Mouse (Mus musculus): ENCODE measurements around the gene Prr23a3.

Gene Prr23a3

DNA sequence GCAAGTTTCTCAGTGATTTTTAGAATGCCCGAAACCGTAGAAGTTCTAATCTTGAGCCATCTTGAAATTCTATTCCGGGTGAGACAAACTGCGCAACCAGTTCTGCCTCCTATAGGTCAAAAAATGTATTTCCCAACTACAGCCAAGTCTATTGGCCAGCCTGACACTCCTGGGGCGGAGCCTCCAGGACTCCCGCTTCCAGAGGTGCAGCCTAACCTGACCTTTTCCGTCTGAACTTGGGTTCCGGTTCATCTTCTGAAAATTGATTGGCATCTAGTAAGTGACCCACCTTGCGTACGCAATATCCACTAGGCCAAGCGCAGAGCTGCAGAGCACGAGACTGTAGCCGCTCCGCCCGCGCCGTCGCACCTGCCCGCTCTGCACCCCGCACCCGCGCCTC is at the start of gene Prr23a3:
Prr23a3 (plus strand) TSS at position 197 of the 400 bp plus-strand sequence.
- DNase-seq: no peak

DNA sequence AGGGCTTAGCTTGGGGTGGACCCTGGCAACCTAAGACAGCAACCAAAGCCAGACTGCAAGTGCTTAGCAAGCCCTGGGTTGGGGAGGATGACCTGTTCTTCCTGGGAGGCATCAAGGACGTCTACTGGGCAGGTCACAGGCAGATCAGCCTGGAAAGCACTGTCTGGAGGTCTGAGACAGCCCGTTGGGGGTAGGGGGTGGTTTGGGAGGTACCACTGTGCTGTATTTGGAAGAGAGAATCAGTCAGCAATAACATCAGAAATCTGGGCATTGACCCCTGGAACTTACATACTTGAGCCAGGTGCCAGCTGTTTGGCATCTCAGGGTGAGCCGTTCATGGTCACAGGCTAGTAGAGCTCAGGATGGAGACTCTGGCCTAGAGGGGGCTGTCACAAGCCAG is 48.5 kb upstream of the Prr23a3 start:
- DNase-seq: no peak

DNA sequence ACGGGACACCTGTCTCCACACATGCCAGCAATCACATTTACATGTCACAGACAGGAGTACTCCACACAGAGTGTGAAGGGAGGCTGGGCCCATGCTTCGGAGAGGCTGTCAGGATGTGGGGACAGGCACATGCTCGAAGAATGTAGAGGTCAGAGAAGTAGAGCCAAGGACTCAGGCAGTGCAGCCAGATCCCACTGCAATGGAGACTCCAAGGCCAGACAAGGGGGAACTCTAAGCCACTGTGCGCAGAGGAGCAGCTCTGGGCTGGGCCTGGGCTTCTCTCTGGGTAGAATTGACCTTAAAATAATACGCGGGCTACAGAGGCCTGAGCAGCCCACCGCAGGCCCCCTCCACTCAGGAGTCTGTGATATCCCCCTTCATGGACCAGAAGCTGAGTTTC is 47.0 kb upstream of the Prr23a3 start:
- no peak for DNase-seq

DNA sequence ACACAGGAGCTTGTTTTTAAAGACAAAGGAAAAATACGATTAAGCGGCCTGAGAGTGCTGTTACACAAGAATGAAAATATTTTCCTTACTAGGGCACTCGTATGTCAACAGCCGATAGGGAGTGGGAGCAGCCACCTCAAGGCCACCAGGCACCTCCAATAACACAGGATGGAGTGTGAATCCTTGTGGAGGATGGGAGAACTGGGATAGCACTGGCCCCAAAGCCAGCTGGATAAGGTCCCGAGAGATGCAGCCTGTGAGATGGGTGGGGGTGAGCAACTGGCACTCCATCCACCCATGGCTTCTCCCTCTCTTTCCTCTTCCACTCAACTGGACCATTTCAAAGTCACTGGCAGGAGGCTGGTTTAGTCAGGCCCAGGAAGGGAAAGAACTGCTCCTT is 45.6 kb upstream of the Prr23a3 start:
- DNase-seq: no peak

DNA sequence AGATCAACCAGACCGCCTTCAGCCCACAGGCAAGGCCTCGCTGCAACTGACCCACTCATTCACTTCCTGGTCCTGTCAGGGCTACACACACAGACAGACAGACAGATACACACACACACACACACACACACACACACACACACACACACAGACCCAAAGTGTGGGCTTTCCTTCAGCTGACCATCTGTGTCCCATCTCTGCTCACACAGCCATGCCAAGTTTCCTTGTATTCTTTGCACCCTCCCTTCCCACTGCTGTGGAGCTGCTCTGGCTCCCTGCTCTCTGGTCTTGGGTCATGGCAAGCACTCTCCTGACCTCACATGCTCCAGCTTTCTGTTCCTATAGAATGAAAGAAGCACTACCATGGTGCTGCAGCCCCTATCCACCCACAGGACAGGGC is 45.1 kb upstream of the Prr23a3 start:
- no peak for DNase-seq

DNA sequence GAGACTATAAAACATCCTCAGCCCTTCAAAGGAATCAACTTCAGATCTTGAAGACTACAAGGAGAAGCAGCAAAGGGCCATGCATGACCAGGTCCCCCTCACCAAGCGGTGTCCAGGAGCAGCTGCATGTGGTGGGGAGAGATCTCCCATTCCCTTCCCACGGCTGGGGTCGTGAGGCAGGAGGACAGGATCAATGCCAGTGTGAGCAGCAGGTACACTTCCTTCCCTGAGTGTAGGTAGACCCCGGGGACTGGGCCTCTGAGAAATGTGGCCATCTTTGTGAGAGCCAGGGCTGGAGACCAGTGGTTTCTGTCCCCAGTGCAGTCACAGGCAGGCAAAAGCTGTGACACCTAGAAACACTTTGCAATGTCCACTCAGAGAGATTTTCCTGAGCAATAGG is 44.1 kb upstream of the Prr23a3 start:
- DNase-seq: no peak

DNA sequence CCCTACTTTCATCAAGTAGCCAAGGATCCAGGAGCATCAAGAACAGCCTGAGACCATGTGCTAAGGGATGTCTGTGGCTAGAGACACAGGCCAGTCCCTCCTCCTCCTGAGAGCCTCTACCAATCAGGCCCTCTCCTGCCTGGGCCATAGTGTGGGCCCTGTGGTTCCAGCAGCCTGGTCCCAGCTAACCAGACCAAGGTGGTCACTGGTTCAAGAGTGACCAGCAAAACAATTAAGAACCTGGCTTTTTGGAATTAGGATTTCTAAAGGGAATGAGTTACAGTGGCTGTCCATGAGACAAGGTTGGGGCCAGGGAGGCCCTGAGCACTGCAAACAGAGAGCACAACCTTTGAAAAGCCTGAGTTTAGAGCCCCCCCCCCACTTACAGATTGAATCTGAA is 43.5 kb upstream of the Prr23a3 start:
- no peak for DNase-seq

DNA sequence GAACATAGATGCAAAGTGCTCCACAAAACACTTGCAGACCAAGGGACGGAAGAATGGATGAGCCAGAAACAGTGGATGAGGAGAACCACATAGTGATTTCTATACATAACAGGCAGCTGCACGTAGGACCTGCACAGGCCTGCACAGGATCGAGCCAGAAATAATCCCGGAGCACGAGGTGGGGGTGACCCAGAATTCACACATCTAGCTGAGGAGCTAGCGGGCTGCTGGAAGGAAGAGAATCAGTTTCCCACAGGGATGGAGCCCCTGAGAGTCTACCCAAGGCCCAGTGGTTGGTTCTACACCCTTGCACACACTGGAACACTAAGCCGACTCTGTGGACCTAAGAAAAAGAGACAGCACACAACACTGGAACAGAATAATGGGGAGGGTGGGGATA is 40.8 kb upstream of the Prr23a3 start:
- DNase-seq: no peak

DNA sequence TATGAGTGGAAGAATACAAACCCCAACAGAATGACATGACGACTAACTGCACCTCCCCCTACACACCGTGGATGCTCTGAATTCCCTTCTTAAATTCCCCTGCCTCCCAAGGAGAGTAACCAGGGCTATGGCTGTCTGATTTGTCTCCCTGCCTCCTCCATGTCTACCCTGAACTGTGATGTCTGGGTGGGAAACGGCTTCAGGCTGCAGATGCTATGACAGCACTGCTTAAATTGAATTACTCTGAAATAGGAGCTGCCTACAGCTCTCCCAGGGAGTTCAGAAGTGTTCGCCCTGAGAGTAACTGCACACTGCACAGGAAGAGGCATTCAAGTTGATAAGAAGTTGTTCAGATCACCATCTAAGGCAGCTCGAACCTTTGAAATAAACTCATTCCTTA is 35.1 kb upstream of the Prr23a3 start:
- DNase-seq: no peak

DNA sequence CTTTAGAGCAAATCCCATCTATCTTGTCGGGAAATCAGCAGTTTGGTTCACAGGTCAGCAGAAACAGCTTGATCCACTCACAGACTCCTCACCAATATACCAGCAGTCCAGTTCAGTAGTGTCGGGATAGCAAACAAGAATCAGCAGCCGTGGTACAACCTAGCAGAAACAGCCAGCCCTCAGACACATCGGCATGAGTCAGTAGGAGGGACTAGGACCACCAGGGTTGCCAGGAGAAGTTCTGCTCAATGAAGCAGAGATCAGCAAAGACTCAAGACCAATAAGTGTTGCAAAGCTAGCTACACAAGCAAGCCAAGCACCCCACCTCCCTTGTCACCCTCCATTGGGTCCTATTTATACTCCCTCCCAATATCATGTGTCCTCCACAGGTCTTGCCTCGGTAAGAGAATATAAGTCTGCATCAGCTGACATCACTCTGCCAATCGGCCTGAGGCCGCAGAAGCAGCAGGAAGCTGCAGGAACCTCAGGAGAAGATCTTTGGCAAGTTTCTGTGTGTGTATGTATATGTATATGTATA is 27.0 kb upstream of the Prr23a3 start:
- DNase-seq: no peak

DNA sequence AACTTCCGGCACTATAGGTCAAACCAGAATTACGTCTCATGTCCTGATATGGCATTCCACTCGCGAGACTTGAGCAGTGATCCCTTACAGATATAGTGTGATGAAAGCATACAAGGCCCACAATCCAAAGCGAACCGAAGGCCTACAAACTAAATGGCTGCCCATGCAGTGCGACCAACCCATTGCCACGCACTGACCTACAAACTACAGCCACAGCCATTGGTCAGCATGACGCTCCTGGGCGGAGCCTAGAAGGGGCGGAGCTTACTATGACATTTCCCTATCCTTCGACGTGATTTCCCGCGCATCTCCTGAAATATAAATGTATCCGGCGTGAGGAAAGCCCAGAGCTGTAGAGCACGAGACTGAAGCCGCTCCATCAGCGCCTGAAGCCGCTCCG is 22.4 kb upstream of the Prr23a3 start, which contains the start of gene Prr23a1:
Prr23a1 (plus strand) TSS at position 387 of the 400 bp plus-strand sequence.
- DNase-seq: no peak

DNA sequence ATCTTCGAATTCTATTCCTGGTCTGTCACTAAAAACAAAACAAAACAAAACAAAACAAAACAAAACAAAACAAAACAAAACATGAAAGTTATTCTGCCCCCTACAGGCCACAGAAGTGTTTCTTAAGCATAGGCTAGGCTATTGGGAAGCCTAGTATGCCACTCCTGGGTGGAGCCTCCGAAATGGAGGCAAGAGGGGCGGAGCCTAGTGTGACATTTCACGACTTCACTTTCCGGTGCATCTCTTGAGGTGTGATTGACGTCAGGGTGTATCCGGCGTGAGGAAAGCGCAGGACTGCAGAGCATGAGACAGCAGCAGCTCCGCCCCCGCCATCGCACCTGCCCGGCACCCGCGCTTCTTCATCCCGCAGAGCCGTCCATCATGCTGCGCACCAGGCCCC is 8.4 kb upstream of the Prr23a3 start, which contains the start of gene Prr23a2:
Prr23a2 (plus strand) TSS at position 285 of the 400 bp plus-strand sequence.
- no peak for DNase-seq

DNA sequence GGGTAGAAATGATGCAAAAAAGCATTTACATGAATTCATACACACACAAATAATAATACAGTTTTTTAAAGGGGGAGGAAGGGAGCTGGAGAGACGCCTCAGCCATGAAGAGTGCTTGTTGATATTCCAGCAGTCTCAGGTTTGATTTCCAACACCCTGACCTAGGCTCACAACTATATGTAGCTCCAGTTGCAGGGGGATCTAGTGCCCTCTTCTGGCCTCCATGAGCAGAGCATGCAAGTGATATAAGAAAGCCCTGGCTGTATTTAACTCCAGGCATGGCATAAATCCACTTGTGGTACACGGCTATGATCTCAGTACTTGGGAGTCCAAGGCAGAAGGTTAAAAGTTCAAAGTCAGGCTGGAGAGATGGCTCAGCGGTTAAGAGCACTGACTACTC is 1.1 kb upstream of the Prr23a3 start:
- DNase-seq: no peak

DNA sequence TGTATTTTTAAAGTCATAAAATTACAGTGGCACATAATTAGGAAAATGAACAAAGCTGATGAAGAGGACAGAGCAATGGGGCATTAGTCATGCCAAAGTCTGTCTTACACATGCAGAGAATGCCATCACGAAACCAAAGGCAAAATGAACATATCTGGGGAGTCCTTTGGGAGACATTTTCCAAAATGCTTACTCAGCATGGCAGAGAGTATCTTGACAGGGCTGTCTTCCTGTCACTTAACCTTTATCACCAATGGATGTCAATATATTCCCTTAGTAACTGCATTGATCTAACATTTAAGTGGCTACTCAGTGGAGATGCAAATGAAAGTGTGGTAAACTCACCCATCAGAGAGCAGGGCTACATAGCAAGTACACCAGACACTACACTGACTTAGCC is 36.9 kb downstream of the Prr23a3 start:
- DNase-seq: no peak

DNA sequence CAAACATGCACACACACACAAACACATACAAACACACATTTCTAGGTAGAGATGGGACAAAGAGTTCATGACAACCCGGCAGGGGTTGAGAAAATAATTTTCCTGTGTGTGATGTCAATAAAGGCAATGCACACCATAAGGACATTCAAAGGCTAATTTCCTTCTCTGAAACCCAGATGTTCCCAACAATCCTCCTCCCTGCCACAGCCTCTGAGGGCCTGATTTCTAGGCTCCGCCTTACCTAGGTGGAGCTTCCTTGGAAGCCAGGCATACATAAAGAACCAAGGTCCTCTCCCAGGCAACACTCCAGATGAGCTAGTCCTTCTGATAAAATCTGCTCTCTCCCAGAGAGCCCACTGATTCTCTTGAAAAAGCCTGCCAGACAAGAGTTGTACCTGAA is 38.3 kb downstream of the Prr23a3 start, which contains the start of gene 7420426K07Rik:
7420426K07Rik (plus strand) TSS at position 301 of the 400 bp plus-strand sequence.
- no peak for DNase-seq

Measured in cerebellum, adult 9-10 months (tissue).